In genomic region chr11:94136656-94137055, GRCm38 (mm10) we compare ENCODE assay signal across 9 mouse cellular contexts.
A peak's percentile ranks its signal among the peaks of the same experiment; 100 is the strongest.
DNase-seq lines count a peak whose midpoint lies in the region; ATAC-seq and TF ChIP-seq lines count a peak whose summit lies in the region.
"Had no signal": no experiment of that assay in that cellular context is flagged by ENCODE, and none has a peak within 500 bp of the region (broad histone marks: within the 10 kb centered on the region; RNA-seq: fewer than 3 reads in every experiment).

No protein-coding gene starts in this region.

- peaks cover 77% of the 10 kb centered on the region for H3K4me1 ChIP-seq in forebrain, embryonic 10.5 days
- H3K4me1 ChIP-seq in forebrain, embryonic 15.5 days, result peaks cover 30% of the 10 kb centered on the region
- peaks cover 20% of the 10 kb centered on the region; the same call in 1 of the 2 replicates for H3K4me1 ChIP-seq in lung, postnatal 0 days (ENCODE audit: insufficient read depth, low read depth, low read length)
- peaks cover 35% of the 10 kb centered on the region for H3K4me1 ChIP-seq in neural tube, embryonic 15.5 days

- no peak overlapping the region for H3K4me2 ChIP-seq in forebrain, embryonic 15.5 days (replicated peaks)
- no peak overlapping the region for H3K4me2 ChIP-seq in lung, postnatal 0 days (replicated peaks; ENCODE audit: low read depth, low read length)
- no peak overlapping the region for H3K4me2 ChIP-seq in neural tube, embryonic 15.5 days
- H3K4me2 ChIP-seq: hindbrain, embryonic 15.5 days had no signal

- ATAC-seq in forebrain, embryonic 15.5 days (replicated peaks), result no peak
- ATAC-seq in lung, postnatal 0 days, result no peak
- ATAC-seq in neural tube, embryonic 15.5 days (ENCODE audit: low FRiP score), result no peak

- no peaks in the 10 kb centered on the region for H3K36me3 ChIP-seq in forebrain, embryonic 10.5 days (replicated peaks)
- no peaks in the 10 kb centered on the region for H3K36me3 ChIP-seq in forebrain, embryonic 15.5 days
- H3K36me3 ChIP-seq in lung, postnatal 0 days (ENCODE audit: insufficient read depth, low read length), result no peaks in the 10 kb centered on the region
- H3K36me3 ChIP-seq in neural tube, embryonic 15.5 days, result no peaks in the 10 kb centered on the region
- H3K36me3 ChIP-seq: hindbrain, embryonic 15.5 days had no signal

- no peak overlapping the region for H3K9ac ChIP-seq in forebrain, embryonic 15.5 days (replicated peaks)
- no peak overlapping the region for H3K9ac ChIP-seq in lung, postnatal 0 days (replicated peaks; ENCODE audit: low read depth)
- no peak overlapping the region for H3K9ac ChIP-seq in neural tube, embryonic 15.5 days (replicated peaks)
- H3K9ac ChIP-seq: hindbrain, embryonic 15.5 days had no signal

- no peaks in the 10 kb centered on the region; the same call in 1 of the 2 replicates for H3K27me3 ChIP-seq in forebrain, embryonic 10.5 days (ENCODE audit: poor library complexity, severe bottlenecking)
- H3K27me3 ChIP-seq in forebrain, embryonic 15.5 days, result no peaks in the 10 kb centered on the region
- H3K27me3 ChIP-seq in lung, postnatal 0 days (replicated peaks; ENCODE audit: insufficient read depth, low read length), result no peaks in the 10 kb centered on the region
- no peaks in the 10 kb centered on the region for H3K27me3 ChIP-seq in neural tube, embryonic 15.5 days (replicated peaks)
- H3K27me3 ChIP-seq: hindbrain, embryonic 15.5 days had no signal

- peak overlapping the region; percentile 63; the same call in 1 of the 2 replicates for H3K27ac ChIP-seq in forebrain, embryonic 10.5 days
- H3K27ac ChIP-seq in forebrain, embryonic 15.5 days (replicated peaks), result no peak overlapping the region
- no peak overlapping the region for H3K27ac ChIP-seq in lung, postnatal 0 days (ENCODE audit: low read length)
- no peak overlapping the region; the same call in 1 of the 2 replicates for H3K27ac ChIP-seq in neural tube, embryonic 15.5 days (replicated peaks)

- no peak for TF ChIP-seq CTCF in lung, postnatal 0 days (IDR thresholded peaks at IDR 0.05)

- WGBS in forebrain, embryonic 10.5 days, result 79% methylated on average over 7 of the region's 7 CpGs
- 84% methylated on average over 7 of the region's 7 CpGs for WGBS in forebrain, embryonic 15.5 days
- WGBS in lung, postnatal 0 days, result 58% methylated on average over 7 of the region's 7 CpGs
- WGBS in neural tube, embryonic 15.5 days, result 57% methylated on average over 7 of the region's 7 CpGs

- DNase-seq in forebrain, embryonic 10.5 days (ENCODE audit: extremely low spot score, low spot score), result no peak
- DNase-seq in lung, postnatal 25 days (ENCODE audit: low spot score), result peak; percentile 40
- no peak for DNase-seq in lung, postnatal 0 days (ENCODE audit: low spot score)
- peak; percentile 60 to 78 for DNase-seq in gastrocnemius, postnatal 4 days (ENCODE audit: low spot score in 2 of 2)
- peak; percentile 52 for DNase-seq in lung, postnatal 36 days
- no peak for DNase-seq in layer of hippocampus, postnatal 10 days (ENCODE audit: low spot score in 2 of 2)

- no peak for TF ChIP-seq EP300 in lung, postnatal 0 days (IDR thresholded peaks at IDR 0.05)

- H3K4me3 ChIP-seq in forebrain, embryonic 10.5 days, result no peak overlapping the region
- H3K4me3 ChIP-seq in forebrain, embryonic 15.5 days, result no peak overlapping the region
- no peak overlapping the region for H3K4me3 ChIP-seq in lung, postnatal 0 days (ENCODE audit: low read depth, low read length)
- H3K4me3 ChIP-seq in neural tube, embryonic 15.5 days (replicated peaks), result no peak overlapping the region
- H3K4me3 ChIP-seq: hindbrain, embryonic 15.5 days had no signal

- H3K9me3 ChIP-seq in forebrain, embryonic 10.5 days, result no peaks in the 10 kb centered on the region
- H3K9me3 ChIP-seq in forebrain, embryonic 15.5 days, result no peaks in the 10 kb centered on the region
- H3K9me3 ChIP-seq in lung, postnatal 0 days (ENCODE audit: low read length), result no peaks in the 10 kb centered on the region
- H3K9me3 ChIP-seq in neural tube, embryonic 15.5 days (replicated peaks), result no peaks in the 10 kb centered on the region
- H3K9me3 ChIP-seq: hindbrain, embryonic 15.5 days had no signal

Comparison
In these comparisons a context has a peak if more than half of its experiments do, and no peak if none do; other contexts are left out.
1. DNase-seq: peak in lung, postnatal 25 days (single experiment), gastrocnemius, postnatal 4 days (2 of 2) and lung, postnatal 36 days (single experiment); none in forebrain, embryonic 10.5 days (single experiment), lung, postnatal 0 days (single experiment) and layer of hippocampus, postnatal 10 days (0 of 2).